Mouse (Mus musculus) left cerebral cortex, adult 2 months (tissue): ENCODE data around the gene Slc22a18. TPM values are rescaled to one million over a fixed set of nuclear protein-coding genes. Genes with fewer than 3 reads are reported as not detected.

Experiments
- DNase-seq, 2 experiments: peaks; one replicate each; pipeline ENCODE4 v3.0.0; 2021 to 2022; ENCODE audit warnings: low spot score in 2 of 2, mixed read lengths in 1 of 2; ENCODE audit errors: extremely low spot score in 1 of 2
- H3K27ac ChIP-seq: fragments of 200-600 bp; 2 replicates; pipeline ENCODE4 v1.8.1; 2022
- H3K4me3 ChIP-seq: fragments of 200-600 bp; 2 replicates; pipeline ENCODE4 v1.8.1; 2022
- CTCF ChIP-seq: fragments of 200-600 bp; IDR thresholded peaks from 2 replicates; pipeline ENCODE4 v1.8.1; 2022; ENCODE audit warnings: antibody characterized with exemption, mild to moderate bottlenecking, moderate library complexity
- intact Hi-C: fragments of 180-260 bp; cut with DNase I; formaldehyde crosslinking; loops from one replicate; pipeline ENCODE4 v1.15.1; 2025
- long read RNA-seq, 2 experiments: library from polyadenylated mRNA; stranded (forward); transcript quantifications; one replicate each; pipeline ENCODE4 v2.0.0; 2021; ENCODE audit warnings: borderline mapping rate in 2 of 2
- total RNA-seq, 2 experiments: library from RNA; stranded (reverse); gene quantifications; 2 replicates each; pipeline ENCODE4 v1.2.3; 2021

Slc22a18 gene
- under 1 TPM; 0.58 to 0.81 TPM for total RNA-seq
- long read RNA-seq, experiment 1 = 0 reads
- long read RNA-seq, experiment 2 = 0 reads

DNA sequence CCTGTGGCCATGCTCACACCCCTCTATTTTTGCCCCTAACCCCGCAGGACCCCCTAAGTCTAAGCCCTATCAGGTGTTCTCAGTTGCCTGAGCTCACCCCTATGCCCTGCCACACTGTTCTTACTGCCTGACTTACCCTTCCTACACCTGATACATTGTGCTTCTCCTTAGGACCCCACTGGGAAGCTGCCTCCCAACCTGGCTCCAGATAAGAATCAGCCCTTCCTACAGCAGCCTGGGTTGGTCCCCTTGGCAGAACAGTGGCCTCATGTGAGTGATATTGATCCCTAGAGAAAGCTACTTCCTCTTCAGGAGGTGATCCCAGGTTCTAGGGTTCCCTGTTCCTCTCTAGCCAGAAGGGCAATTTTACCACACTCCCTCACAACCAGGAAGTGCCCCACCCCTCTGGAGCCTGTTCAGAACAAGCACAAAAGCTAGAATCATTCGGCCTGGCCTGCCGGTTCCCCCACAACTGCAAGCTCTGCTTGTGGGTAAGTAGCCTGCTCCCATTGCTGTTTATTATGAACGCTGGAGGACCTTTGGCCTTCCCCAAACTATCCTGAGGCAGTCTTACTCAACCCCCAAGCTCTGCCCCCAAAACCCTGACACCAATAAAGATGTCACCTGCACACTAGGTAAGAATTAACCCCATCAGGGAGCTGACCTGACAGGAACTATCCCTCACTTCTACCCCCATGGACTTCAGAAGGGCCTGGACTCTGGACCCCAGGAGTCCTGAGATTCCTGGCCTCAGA is at the start of gene Slc22a18:
Gene Slc22a18 (plus strand): TSS at position 390 of the 755 bp plus-strand sequence.
- no peak for TF ChIP-seq CTCF
- Histone ChIP-seq H3K4me3 (no peak within 1 kb of the TSS), H3K27ac (no peak within 1 kb of the TSS)
- no peak for DNase-seq
- intact Hi-C loops = loop anchor here (5.0 kb wide), 2 partner anchors 289 to 381 kb away; partner anchors contain the start of gene Trpm5

DNA sequence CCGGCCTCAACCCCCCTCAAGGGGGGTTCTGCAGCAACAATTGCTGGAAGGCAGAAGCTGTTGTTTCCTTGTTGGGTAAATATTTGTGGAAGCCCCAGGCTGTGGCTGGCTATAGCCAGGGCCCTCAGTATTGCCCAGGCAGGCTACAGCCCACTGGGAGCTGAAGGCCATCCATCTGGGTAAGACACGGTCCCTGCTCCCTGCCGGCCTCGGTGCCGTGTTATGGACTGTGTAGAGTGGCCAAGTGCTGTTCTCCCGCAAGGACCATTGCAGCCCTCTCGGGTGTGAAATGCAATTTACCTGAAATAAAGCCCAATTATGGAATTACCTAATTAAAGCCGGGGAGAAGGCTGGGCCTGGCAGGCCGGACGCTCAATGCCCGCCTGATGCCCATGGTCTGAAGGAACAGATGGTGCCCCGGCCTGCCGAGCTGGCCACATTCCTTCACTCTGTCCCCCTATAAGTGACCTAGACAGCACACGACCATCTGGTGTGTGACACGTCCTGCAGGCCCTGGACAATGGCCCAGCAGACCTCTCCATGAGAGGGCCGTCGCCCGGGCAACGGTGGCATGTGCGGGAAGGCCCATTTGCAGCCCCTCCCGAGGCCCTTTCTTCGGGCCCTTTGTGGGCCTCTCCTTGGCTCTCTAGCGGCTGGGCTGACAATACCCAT is 45.3 kb upstream of the Slc22a18 start:
- intact Hi-C loops = no loop called here
- no peak overlapping the region for H3K27ac ChIP-seq
- DNase-seq = no peak
- no peak for TF ChIP-seq CTCF
- no peak overlapping the region for H3K4me3 ChIP-seq

DNA sequence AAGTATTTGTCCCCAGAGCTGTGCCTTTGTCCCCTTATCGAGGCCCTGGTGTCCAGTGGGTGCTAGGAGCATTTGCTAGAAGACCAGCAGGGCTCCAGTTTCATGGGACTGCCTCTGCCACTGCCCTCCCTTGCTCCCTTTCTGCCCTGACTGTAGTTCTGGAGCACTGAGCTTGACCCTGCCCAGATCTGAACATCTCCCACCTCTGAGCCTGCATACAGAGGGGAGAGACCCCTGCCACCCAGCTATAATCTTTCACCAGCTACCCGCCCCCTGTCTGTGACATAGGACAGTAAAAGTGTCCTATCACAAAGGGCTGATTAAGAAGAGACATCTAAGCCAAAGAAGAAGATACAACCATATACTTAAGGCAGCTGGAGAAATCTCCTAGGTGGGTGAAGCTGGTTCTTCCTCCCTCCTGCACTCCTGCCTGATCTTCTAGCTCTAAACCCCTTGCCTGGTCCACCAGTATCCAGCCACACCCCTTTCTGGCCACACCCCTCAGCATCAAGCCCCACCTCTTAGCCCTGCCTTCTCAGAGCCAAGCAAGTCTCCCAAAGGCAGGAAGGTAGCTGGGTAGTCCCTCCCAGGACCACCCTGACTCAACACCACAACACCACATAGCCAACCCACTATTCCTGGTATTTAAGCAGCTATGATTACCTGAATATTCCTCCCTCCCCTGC is 44.6 kb upstream of the Slc22a18 start:
- Histone ChIP-seq H3K4me3 (no peak overlapping the region), H3K27ac (no peak overlapping the region)
- intact Hi-C loops = no loop called here
- no peak for TF ChIP-seq CTCF
- DNase-seq = no peak

DNA sequence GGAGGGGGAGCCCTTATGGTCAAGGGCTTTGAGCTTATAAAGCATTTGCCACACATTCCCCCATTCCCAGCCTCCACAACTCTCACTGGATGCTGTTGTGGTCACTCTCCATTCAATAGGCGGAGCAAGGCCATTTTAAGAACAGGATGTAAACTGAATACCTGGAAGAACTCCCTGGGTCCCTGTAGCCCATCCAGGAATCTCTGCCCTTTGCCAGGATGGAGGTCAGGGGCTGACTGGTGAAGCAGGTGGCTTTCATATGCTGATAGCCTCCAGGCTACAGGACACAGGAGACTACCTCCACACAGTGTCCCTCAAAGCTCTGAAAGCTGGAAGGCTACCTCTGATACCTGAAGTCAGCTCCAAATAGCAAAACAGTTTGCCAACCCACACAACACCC is 40.9 kb upstream of the Slc22a18 start:
- no peak for DNase-seq
- no peak for TF ChIP-seq CTCF
- no peak overlapping the region for H3K4me3 ChIP-seq
- no peak overlapping the region for H3K27ac ChIP-seq
- intact Hi-C loops = no loop called here

GRCm38 (mm10) chr7:143433331-143433730 is 40.2 kb upstream of the Slc22a18 start:
- Histone ChIP-seq H3K4me3 (no peak overlapping the region), H3K27ac (no peak overlapping the region)
- no peak for TF ChIP-seq CTCF
- no peak for DNase-seq
- intact Hi-C loops = no loop called here

DNA sequence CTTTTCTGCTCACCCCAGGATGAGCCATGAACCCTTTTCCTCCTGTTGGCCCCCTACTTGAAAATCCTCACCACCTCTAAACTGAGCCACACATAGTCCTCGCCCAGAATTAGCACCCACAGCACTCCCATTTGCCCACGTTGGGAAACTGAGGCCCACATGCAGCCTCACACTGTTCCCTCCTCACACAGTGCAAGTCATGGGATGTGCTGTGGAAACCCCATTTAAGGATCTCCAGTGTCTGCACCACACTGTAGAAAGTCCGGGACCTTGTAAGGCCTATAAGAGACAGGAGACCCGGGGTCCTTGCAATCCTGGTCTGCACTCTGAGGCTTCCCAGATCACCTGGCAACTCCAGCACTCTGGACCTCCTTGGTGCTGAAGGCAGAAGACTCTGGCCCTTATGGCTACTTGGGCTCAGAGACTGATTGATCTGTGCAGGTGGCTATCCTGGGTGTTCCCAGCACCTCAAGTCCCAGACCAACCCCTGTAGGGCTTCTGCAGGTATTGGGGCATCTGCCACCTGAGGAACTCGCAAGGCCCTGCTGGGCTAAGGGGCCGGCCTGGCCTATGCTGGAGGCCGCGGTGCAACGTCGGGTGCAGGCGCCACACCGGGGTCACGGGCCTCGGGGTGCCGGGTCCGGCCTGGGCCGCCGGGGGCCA is 36.2 kb upstream of the Slc22a18 start:
- Histone ChIP-seq H3K27ac (no peak overlapping the region), H3K4me3 (peak overlapping the region; percentile 52)
- no peak for TF ChIP-seq CTCF

GRCm38 (mm10) chr7:143437894-143438581 is 35.5 kb upstream of the Slc22a18 start:
- DNase-seq = no peak
- H3K4me3 ChIP-seq = peak overlapping the region; percentile 52
- H3K27ac ChIP-seq = no peak overlapping the region
- intact Hi-C loops = no loop called here
- TF ChIP-seq CTCF = no peak

More for the DNA sequence above, 36.2 kb upstream of the Slc22a18 start:
- DNase-seq = no peak
- intact Hi-C loops = no loop called here

- Histone ChIP-seq H3K4me3 (no peak overlapping the region), H3K27ac (no peak overlapping the region)
- intact Hi-C loops = no loop called here
- TF ChIP-seq CTCF = no peak
- DNase-seq = no peak
These were observed 34.6 kb upstream of the Slc22a18 start for GRCm38 (mm10) chr7:143438965-143439364.

DNA sequence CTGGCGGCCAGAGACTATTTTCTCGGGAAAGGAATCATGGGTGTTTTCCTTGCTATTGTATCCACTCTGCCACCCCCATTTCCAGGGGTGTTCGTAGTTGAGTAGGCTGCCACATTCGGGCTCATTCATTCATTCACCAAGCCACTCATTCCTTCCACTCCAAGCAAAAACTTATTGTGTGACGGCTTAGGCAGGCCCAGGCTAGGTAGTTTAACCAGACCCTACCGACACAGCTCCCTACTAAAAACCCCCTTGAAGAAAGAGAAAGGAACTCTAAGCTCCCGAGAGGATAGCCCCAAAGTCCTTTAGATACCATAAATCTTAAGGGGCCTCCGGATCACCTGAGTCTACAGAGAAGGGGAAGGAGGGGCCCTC is 29.0 kb upstream of the Slc22a18 start:
- no peak overlapping the region for H3K4me3 ChIP-seq
- no peak overlapping the region for H3K27ac ChIP-seq
- DNase-seq = no peak
- no peak for TF ChIP-seq CTCF
- intact Hi-C loops = no loop called here

- 0 out of 2 replicates have a peak overlapping the region, but pooled peaks have one; percentile 11 for H3K4me3 ChIP-seq
- H3K27ac ChIP-seq = no peak overlapping the region
- DNase-seq = no peak
- intact Hi-C loops = loop anchor here (5.0 kb wide), 1 partner anchor 73 kb away; no protein-coding TSS in a partner anchor
- no peak for TF ChIP-seq CTCF
These were observed 28.4 kb upstream of the Slc22a18 start for GRCm38 (mm10) chr7:143444955-143445648.
